Mouse (Mus musculus) embryonic facial prominence, embryonic 15.5 days (tissue): ENCODE measurements at regions not wholly inside any gene's neighbourhood (a gene's known extent, or its start where the extent isn't known, plus 50 kb on each side); places are given as distances from the start of the nearest gene placed in this dataset.
"Not testable (repeated sequence)": the region's sequence is repeated elsewhere in the genome, so short reads cannot be mapped to it uniquely, and the experiment has no call there.

Experiments
- ATAC-seq: fragments of 200-750 bp; cut with Nextera tagmentation; 2 replicates; pipeline ENCODE4 v1.8.0; 2017; ENCODE audit warnings: low read depth, moderate TSS enrichment; ENCODE audit not compliant: insufficient number of reproducible peaks, low FRiP score, low TSS enrichment
- H3K27ac ChIP-seq: fragments of 300-500 bp; sonication (generic); replicated peaks from 2 replicates; pipeline ENCODE4 v1.5.1; 2015; ENCODE audit warnings: mild to moderate bottlenecking, inconsistent platforms
- H3K27me3 ChIP-seq: fragments of 300-500 bp; sonication (generic); 2 replicates; pipeline ENCODE4 v1.6.1; 2015; ENCODE audit warnings: inconsistent platforms
- H3K36me3 ChIP-seq: fragments of 300-500 bp; sonication (generic); 2 replicates; pipeline ENCODE4 v1.6.1; 2015; ENCODE audit warnings: mild to moderate bottlenecking, inconsistent platforms
- H3K4me1 ChIP-seq: fragments of 300-500 bp; sonication (generic); 2 replicates; pipeline ENCODE4 v1.6.1; 2015; ENCODE audit warnings: inconsistent platforms
- H3K4me2 ChIP-seq: fragments of 300-500 bp; sonication (generic); replicated peaks from 2 replicates; pipeline ENCODE4 v1.6.1; 2015; ENCODE audit warnings: mild to moderate bottlenecking, inconsistent platforms
- H3K4me3 ChIP-seq: fragments of 300-500 bp; sonication (generic); replicated peaks from 2 replicates; pipeline ENCODE4 v1.5.1; 2015; ENCODE audit warnings: mild to moderate bottlenecking, inconsistent platforms
- H3K9ac ChIP-seq: fragments of 300-500 bp; sonication (generic); 2 replicates; pipeline ENCODE4 v1.6.1; 2015; ENCODE audit warnings: inconsistent platforms
- H3K9me3 ChIP-seq: fragments of 300-500 bp; sonication (generic); replicated peaks from 2 replicates; pipeline ENCODE4 v1.6.1; 2016; ENCODE audit warnings: inconsistent platforms
- WGBS: fragments of 180-500 bp; shearing (Covaris S2); methylation state at CpG from one replicate; pipeline ENCODE4 v1.1.7; 2015; 5-methylcytosine and 5-hydroxymethylcytosine counted together

GRCm38 (mm10) chr11:121894801-121895200, 64.8 kb downstream of the Ptchd3 start:
- H3K27ac ChIP-seq: no peak overlapping the region
- H3K27me3 ChIP-seq: no peaks in the 10 kb centered on the region
- no peak overlapping the region for H3K4me3 ChIP-seq
- no peaks in the 10 kb centered on the region for H3K4me1 ChIP-seq
- no peaks in the 10 kb centered on the region for H3K36me3 ChIP-seq
- H3K9me3 ChIP-seq: no peaks in the 10 kb centered on the region
- no peak overlapping the region for H3K4me2 ChIP-seq
- no peak for ATAC-seq
- no peak overlapping the region for H3K9ac ChIP-seq
- WGBS: 89% methylated on average over 4 of the region's 4 CpGs

GRCm38 (mm10) chr11:121904393-121904792, 74.3 kb downstream of the Ptchd3 start:
- 67% methylated on average over 6 of the region's 6 CpGs for WGBS
- not testable (repeated sequence) for H3K36me3 ChIP-seq, H3K27ac ChIP-seq

GRCm38 (mm10) chr11:121924631-121925030, 94.6 kb downstream of the Ptchd3 start:
- not testable (repeated sequence) for H3K9ac ChIP-seq, H3K36me3 ChIP-seq, H3K27ac ChIP-seq, H3K4me1 ChIP-seq, H3K4me3 ChIP-seq, H3K4me2 ChIP-seq, H3K9me3 ChIP-seq, ATAC-seq, H3K27me3 ChIP-seq
- 87% methylated on average over 10 of the region's 10 CpGs for WGBS

More at GRCm38 (mm10) chr11:121904393-121904792, 74.3 kb downstream of the Ptchd3 start:
- H3K4me1 ChIP-seq, H3K4me3 ChIP-seq, H3K4me2 ChIP-seq, ATAC-seq, H3K9me3 ChIP-seq, H3K9ac ChIP-seq, H3K27me3 ChIP-seq: not testable (repeated sequence)

- H3K36me3 ChIP-seq, H3K4me1 ChIP-seq, H3K4me2 ChIP-seq, H3K27ac ChIP-seq, H3K4me3 ChIP-seq, ATAC-seq, H3K9me3 ChIP-seq, H3K27me3 ChIP-seq, H3K9ac ChIP-seq: not testable (repeated sequence)
- WGBS: 47% methylated on average over 16 of the region's 16 CpGs
Observed at GRCm38 (mm10) chr11:121925043-121925442, 95.0 kb downstream of the Ptchd3 start.

- H3K4me1 ChIP-seq, H3K4me3 ChIP-seq, H3K9ac ChIP-seq, ATAC-seq, H3K27me3 ChIP-seq, H3K27ac ChIP-seq, H3K36me3 ChIP-seq, H3K9me3 ChIP-seq, H3K4me2 ChIP-seq: not testable (repeated sequence)
- WGBS: 56% methylated on average over 6 of the region's 6 CpGs
Observed at GRCm38 (mm10) chr11:121951726-121952125, 121.7 kb downstream of the Ptchd3 start.

- H3K27me3 ChIP-seq, H3K9me3 ChIP-seq, ATAC-seq, H3K27ac ChIP-seq, H3K9ac ChIP-seq, H3K4me1 ChIP-seq, H3K4me3 ChIP-seq, H3K36me3 ChIP-seq: not testable (repeated sequence)
- 15% methylated on average over 20 of the region's 20 CpGs for WGBS
- H3K4me2 ChIP-seq: peak overlapping the region; percentile 27; the same call in 1 of the 2 replicates
Observed at GRCm38 (mm10) chr11:121956367-121957235, 126.6 kb downstream of the Ptchd3 start.

GRCm38 (mm10) chr11:121958735-121959134, 128.7 kb downstream of the Ptchd3 start:
- H3K4me3 ChIP-seq, H3K9me3 ChIP-seq, H3K4me2 ChIP-seq, ATAC-seq, H3K36me3 ChIP-seq, H3K27ac ChIP-seq, H3K9ac ChIP-seq, H3K4me1 ChIP-seq, H3K27me3 ChIP-seq: not testable (repeated sequence)
- WGBS: 79% methylated on average over 5 of the region's 5 CpGs

- not testable (repeated sequence) for H3K9ac ChIP-seq
Observed at GRCm38 (mm10) chr11:121964111-121964510, 134.1 kb downstream of the Ptchd3 start.

GRCm38 (mm10) chr11:121965911-121966310, 135.9 kb downstream of the Ptchd3 start:
- not testable (repeated sequence) for H3K36me3 ChIP-seq, H3K4me2 ChIP-seq, H3K4me1 ChIP-seq, ATAC-seq, H3K4me3 ChIP-seq, H3K27ac ChIP-seq, H3K27me3 ChIP-seq, H3K9me3 ChIP-seq, H3K9ac ChIP-seq
- WGBS: 2% methylated on average over 1 of the region's 1 CpGs

More at GRCm38 (mm10) chr11:121964111-121964510, 134.1 kb downstream of the Ptchd3 start:
- not testable (repeated sequence) for H3K4me2 ChIP-seq, H3K4me3 ChIP-seq, H3K36me3 ChIP-seq, H3K4me1 ChIP-seq, H3K9me3 ChIP-seq, ATAC-seq, H3K27me3 ChIP-seq, H3K27ac ChIP-seq
